Mouse (Mus musculus): Measurements from ENCODE around the gene Nid2. TPM values are rescaled to one million over a fixed set of nuclear protein-coding genes. Genes with fewer than 3 reads are reported as not detected.

Gene Nid2
- polyA plus RNA-seq, 1 experiment: 5.9 TPM

- Histone ChIP-seq H3K27me3 (ENCODE audit: control insufficient read depth, insufficient read depth, low read length) (no peaks in the 10 kb centered on the region), H3K4me1 (ENCODE audit: control insufficient read depth, insufficient read depth, insufficient read length) (peaks cover 6% of the 10 kb centered on the region; the same call in 1 of the 2 replicates), H3K4me3 (ENCODE audit: extremely low read depth, insufficient read depth, insufficient read length) (no peak overlapping the region), H3K27ac (ENCODE audit: insufficient read depth, low read length) (no peak overlapping the region), H3K36me3 (ENCODE audit: control insufficient read depth, insufficient read depth, low read length) (no peaks in the 10 kb centered on the region)
- TF ChIP-seq POLR2A (IDR thresholded peaks at IDR 0.05; ENCODE audit: low read depth, low read length) (no peak), CTCF (IDR thresholded peaks at IDR 0.05; ENCODE audit: extremely low read depth, insufficient read depth, insufficient read length, insufficient replicate concordance) (no peak)
- DNase-seq (ENCODE audit: low read depth in 1 of 2, low spot score in 2 of 2): no peak
- WGBS: 93% methylated on average over 9 of the region's 9 CpGs
Measured at GRCm38 (mm10) chr14:19709161-19709560, 41.9 kb upstream of the Nid2 start.

- Histone ChIP-seq H3K4me3 (ENCODE audit: extremely low read depth, insufficient read depth, insufficient read length) (no peak overlapping the region), H3K27ac (ENCODE audit: insufficient read depth, low read length) (no peak overlapping the region), H3K36me3 (ENCODE audit: control insufficient read depth, insufficient read depth, low read length) (no peaks in the 10 kb centered on the region), H3K27me3 (ENCODE audit: control insufficient read depth, insufficient read depth, low read length) (no peaks in the 10 kb centered on the region), H3K4me1 (ENCODE audit: control insufficient read depth, insufficient read depth, insufficient read length) (peaks cover 12% of the 10 kb centered on the region; the same call in 1 of the 2 replicates)
- WGBS: 72% methylated on average over 1 of the region's 1 CpGs
- TF ChIP-seq POLR2A (IDR thresholded peaks at IDR 0.05; ENCODE audit: low read depth, low read length): no peak
- TF ChIP-seq CTCF (IDR thresholded peaks at IDR 0.05; ENCODE audit: extremely low read depth, insufficient read depth, insufficient read length, insufficient replicate concordance): no peak
- DNase-seq (ENCODE audit: low read depth in 1 of 2, low spot score in 2 of 2): no peak
Measured at GRCm38 (mm10) chr14:19711771-19712170, 39.3 kb upstream of the Nid2 start.

DNA sequence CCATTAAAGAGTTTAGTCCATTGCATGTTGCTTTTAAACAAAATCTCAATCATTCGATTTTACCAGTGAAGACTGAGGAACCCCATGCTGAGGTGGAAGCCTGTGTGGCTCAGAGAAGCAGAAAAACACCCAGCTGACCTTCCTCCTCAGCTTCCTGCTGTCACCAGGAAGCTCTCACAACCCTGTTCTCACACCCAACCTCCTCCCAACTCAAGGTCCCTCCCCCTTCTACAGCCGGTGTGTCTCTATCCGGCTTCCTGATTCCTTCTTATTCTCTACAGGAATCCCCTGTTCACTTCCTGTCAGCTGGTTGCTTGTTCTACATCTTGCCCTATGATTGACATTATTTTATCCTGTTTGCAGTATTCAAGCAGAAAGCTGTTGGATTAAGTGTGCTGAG is 38.0 kb upstream of the Nid2 start:
- no peaks in the 10 kb centered on the region for H3K27me3 ChIP-seq (ENCODE audit: control insufficient read depth, insufficient read depth, low read length)
- peak; percentile 35 to 36 for DNase-seq (ENCODE audit: low read depth in 1 of 2, low spot score in 2 of 2)
- TF ChIP-seq POLR2A (IDR thresholded peaks at IDR 0.05; ENCODE audit: low read depth, low read length) (no peak), CTCF (IDR thresholded peaks at IDR 0.05; ENCODE audit: extremely low read depth, insufficient read depth, insufficient read length, insufficient replicate concordance) (no peak)
- peaks cover 12% of the 10 kb centered on the region; the same call in 1 of the 2 replicates for H3K4me1 ChIP-seq (ENCODE audit: control insufficient read depth, insufficient read depth, insufficient read length)
- no peak overlapping the region for H3K4me3 ChIP-seq (ENCODE audit: extremely low read depth, insufficient read depth, insufficient read length)
- H3K36me3 ChIP-seq (ENCODE audit: control insufficient read depth, insufficient read depth, low read length): no peaks in the 10 kb centered on the region
- 3% methylated on average over 3 of the region's 3 CpGs for WGBS
- H3K27ac ChIP-seq (ENCODE audit: insufficient read depth, low read length): peak overlapping the region; percentile 60; the same call in 1 of the 2 replicates

DNA sequence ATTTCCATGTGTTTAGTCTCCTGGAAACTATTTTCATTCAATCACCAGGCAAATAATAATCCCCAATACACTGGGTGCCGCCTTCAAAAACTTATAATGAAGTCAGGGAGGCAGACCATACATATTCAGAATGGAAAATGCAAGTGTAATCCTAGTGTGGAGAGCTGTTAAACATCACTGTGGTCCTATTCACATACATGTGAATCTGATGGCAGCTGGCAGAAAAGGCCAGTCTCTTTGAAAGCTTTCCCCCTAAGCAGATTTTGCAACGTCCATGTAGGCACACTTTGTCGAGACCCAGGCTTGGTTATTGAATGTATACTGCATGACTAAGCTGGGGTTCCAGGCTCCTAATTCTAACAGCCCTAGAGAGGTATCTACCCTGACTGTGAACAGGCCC is 32.0 kb upstream of the Nid2 start:
- H3K4me1 ChIP-seq (ENCODE audit: control insufficient read depth, insufficient read depth, insufficient read length): peaks cover 6% of the 10 kb centered on the region; the same call in 1 of the 2 replicates
- H3K4me3 ChIP-seq (ENCODE audit: extremely low read depth, insufficient read depth, insufficient read length): no peak overlapping the region
- H3K36me3 ChIP-seq (ENCODE audit: control insufficient read depth, insufficient read depth, low read length): no peaks in the 10 kb centered on the region
- H3K27me3 ChIP-seq (ENCODE audit: control insufficient read depth, insufficient read depth, low read length): no peaks in the 10 kb centered on the region
- TF ChIP-seq POLR2A (IDR thresholded peaks at IDR 0.05; ENCODE audit: low read depth, low read length) (no peak), CTCF (IDR thresholded peaks at IDR 0.05; ENCODE audit: extremely low read depth, insufficient read depth, insufficient read length, insufficient replicate concordance) (no peak)
- H3K27ac ChIP-seq (ENCODE audit: insufficient read depth, low read length): no peak overlapping the region
- WGBS: 83% methylated on average over 3 of the region's 3 CpGs
- no peak for DNase-seq (ENCODE audit: low read depth in 1 of 2, low spot score in 2 of 2)

- H3K4me3 ChIP-seq (ENCODE audit: extremely low read depth, insufficient read depth, insufficient read length): no peak overlapping the region
- no peak for TF ChIP-seq POLR2A (IDR thresholded peaks at IDR 0.05; ENCODE audit: low read depth, low read length)
- no peak for TF ChIP-seq CTCF (IDR thresholded peaks at IDR 0.05; ENCODE audit: extremely low read depth, insufficient read depth, insufficient read length, insufficient replicate concordance)
- no peaks in the 10 kb centered on the region for H3K36me3 ChIP-seq (ENCODE audit: control insufficient read depth, insufficient read depth, low read length)
- peaks cover 4% of the 10 kb centered on the region; the same call in 1 of the 2 replicates for H3K4me1 ChIP-seq (ENCODE audit: control insufficient read depth, insufficient read depth, insufficient read length)
- 85% methylated on average over 2 of the region's 2 CpGs for WGBS
- no peak for DNase-seq (ENCODE audit: low read depth in 1 of 2, low spot score in 2 of 2)
- no peak overlapping the region for H3K27ac ChIP-seq (ENCODE audit: insufficient read depth, low read length)
- no peaks in the 10 kb centered on the region for H3K27me3 ChIP-seq (ENCODE audit: control insufficient read depth, insufficient read depth, low read length)
Measured at GRCm38 (mm10) chr14:19720044-19720611, 30.9 kb upstream of the Nid2 start.

DNA sequence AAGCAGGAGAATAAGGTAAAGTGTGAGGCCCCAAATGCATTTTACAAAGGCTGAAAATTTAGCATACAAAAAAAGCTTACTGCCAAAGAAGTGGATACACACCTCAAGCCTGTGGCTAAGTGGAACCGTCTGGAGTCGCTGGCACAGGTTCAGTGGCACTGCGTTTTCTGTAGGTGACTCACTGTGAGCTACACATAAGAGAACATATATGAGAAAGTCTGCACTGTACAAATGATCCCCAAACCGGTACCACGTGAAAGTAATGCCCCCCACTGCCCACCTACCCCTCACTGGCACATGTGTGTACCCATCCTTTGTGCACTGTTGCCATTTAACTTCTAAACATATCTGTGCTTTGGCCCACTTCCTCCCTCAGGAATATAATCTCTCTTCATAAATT is 22.8 kb upstream of the Nid2 start:
- TF ChIP-seq CTCF (IDR thresholded peaks at IDR 0.05; ENCODE audit: extremely low read depth, insufficient read depth, insufficient read length, insufficient replicate concordance): no peak
- no peak for TF ChIP-seq POLR2A (IDR thresholded peaks at IDR 0.05; ENCODE audit: low read depth, low read length)
- Histone ChIP-seq H3K4me1 (ENCODE audit: control insufficient read depth, insufficient read depth, insufficient read length) (no peaks in the 10 kb centered on the region), H3K4me3 (ENCODE audit: extremely low read depth, insufficient read depth, insufficient read length) (no peak overlapping the region), H3K36me3 (ENCODE audit: control insufficient read depth, insufficient read depth, low read length) (no peaks in the 10 kb centered on the region), H3K27me3 (ENCODE audit: control insufficient read depth, insufficient read depth, low read length) (no peaks in the 10 kb centered on the region), H3K27ac (ENCODE audit: insufficient read depth, low read length) (no peak overlapping the region)
- 93% methylated on average over 5 of the region's 5 CpGs for WGBS
- no peak for DNase-seq (ENCODE audit: low read depth in 1 of 2, low spot score in 2 of 2)

DNA sequence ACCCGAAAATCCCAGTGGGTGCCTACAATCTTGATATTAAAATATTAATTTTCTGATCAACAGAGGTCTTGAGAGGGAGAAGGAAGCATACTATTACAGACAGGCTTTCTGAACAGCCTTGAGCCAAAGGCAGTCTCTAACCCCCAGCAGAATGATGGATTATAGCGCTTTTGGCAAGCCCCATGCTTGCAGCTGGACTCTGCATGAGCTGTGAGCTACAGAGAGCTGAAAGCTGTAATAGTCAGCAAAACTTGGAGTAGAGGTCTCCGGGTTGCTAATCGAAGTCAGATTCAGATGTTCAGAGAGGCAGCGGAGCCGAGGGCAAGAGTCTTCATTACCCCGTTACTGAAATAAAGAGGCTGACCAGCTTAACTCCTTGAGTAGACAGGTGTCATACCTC is 22.3 kb upstream of the Nid2 start:
- Histone ChIP-seq H3K36me3 (ENCODE audit: control insufficient read depth, insufficient read depth, low read length) (no peaks in the 10 kb centered on the region), H3K4me3 (ENCODE audit: extremely low read depth, insufficient read depth, insufficient read length) (no peak overlapping the region), H3K4me1 (ENCODE audit: control insufficient read depth, insufficient read depth, insufficient read length) (no peaks in the 10 kb centered on the region), H3K27me3 (ENCODE audit: control insufficient read depth, insufficient read depth, low read length) (no peaks in the 10 kb centered on the region), H3K27ac (ENCODE audit: insufficient read depth, low read length) (no peak overlapping the region)
- 89% methylated on average over 7 of the region's 7 CpGs for WGBS
- TF ChIP-seq CTCF (IDR thresholded peaks at IDR 0.05; ENCODE audit: extremely low read depth, insufficient read depth, insufficient read length, insufficient replicate concordance) (no peak), POLR2A (IDR thresholded peaks at IDR 0.05; ENCODE audit: low read depth, low read length) (no peak)
- DNase-seq (ENCODE audit: low read depth in 1 of 2, low spot score in 2 of 2): no peak

All from spleen, adult 2 months (tissue).